Mouse (Mus musculus) olfactory bulb, adult 2 months (tissue): Measurements from ENCODE around the gene Mgat1.

Experiments
- CTCF ChIP-seq: fragments of 200-500 bp; IDR thresholded peaks from 2 replicates; pipeline ENCODE4 v1.5.1; 2012; ENCODE audit warnings: low read depth, mild to moderate bottlenecking, low read length, moderate library complexity; ENCODE audit not compliant: insufficient read depth
- POLR2A ChIP-seq: fragments of 200-500 bp; IDR thresholded peaks from 2 replicates; pipeline ENCODE4 v1.6.1; 2012; ENCODE audit warnings: mild to moderate bottlenecking, low read depth, low read length, moderate library complexity; ENCODE audit not compliant: insufficient read depth

DNA sequence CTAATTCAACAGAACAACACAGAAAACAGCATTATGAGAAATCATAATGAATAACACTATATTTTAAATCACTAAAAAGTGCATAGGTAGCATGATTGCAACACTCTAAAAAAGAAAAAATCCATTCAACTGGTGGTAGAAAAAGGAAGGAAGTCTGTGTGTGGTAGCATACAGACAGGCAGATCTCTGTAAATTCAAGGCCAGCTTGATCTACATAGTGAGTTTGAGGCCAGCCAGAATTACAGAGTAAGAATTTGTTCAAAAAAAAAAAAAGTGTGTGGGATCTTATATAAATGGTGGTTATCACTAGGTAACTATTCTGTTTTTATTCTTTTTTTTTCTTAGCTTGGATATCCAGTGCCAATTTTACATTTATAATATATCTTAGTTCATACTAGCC lies 42.8 kb upstream of the Mgat1 start:
- TF ChIP-seq CTCF (no peak), POLR2A (no peak)
